Mouse (Mus musculus): Measurements from ENCODE around the gene Fbxl18.
A peak's percentile ranks its signal among the peaks of the same experiment; 100 is the strongest.

GRCm38 (mm10) chr5:142940393-142940792 is 45.2 kb upstream of the Fbxl18 start:
- no peak for TF ChIP-seq POLR2A (IDR thresholded peaks at IDR 0.05; ENCODE audit: borderline replicate concordance, control insufficient read depth, low read depth, low read length)
- 0 out of 2 replicates have a peak, but pooled peaks have one; percentile 22 for TF ChIP-seq CTCF (IDR thresholded peaks at IDR 0.05; ENCODE audit: control insufficient read depth, insufficient read depth, low read length)
